In the genomic region with DNA sequence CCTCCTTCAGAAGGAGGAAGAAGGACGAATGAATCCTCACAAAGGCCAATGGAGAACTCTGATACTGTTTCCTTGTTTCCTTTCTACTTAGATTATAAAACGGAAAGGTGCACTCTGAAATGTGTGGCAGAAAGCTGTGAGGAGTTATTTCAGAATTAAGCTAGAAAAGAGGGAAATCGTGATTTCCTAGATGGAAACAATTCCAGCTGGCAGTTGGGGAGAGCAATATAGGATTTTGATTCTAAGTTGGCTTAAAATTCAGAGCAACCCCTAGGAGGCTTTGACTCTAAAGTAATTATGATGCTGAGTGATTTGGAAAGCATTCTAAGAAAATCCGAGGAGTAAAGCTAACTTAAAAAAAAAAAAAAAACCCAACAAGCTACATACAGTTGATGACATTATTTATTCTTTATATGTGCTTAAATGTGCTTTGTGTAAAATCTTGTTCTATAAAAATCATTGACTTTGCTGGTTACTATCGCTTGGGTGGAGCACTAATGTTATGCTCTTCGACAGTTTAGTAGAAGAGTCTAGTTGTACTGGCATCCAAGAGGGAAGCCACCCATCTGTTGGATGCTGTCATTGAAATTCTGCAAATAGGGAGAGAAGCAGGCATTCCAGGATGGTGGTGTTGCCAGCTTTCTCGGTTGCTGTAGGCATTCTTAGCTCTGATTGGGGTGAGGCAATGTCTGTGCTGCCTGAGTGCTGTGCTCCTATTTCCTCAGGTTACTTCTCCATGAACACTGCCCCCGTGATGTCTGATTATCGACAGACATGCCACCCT, we compare ENCODE assay signal across 16 mouse cellular contexts.
DNase-seq lines count a peak whose midpoint lies in the region; ATAC-seq and TF ChIP-seq lines count a peak whose summit lies in the region.
"Had no signal": no experiment of that assay in that cellular context is flagged by ENCODE, and none has a peak within 500 bp of the region (broad histone marks: within the 10 kb centered on the region; RNA-seq: fewer than 3 reads in every experiment).

No protein-coding gene starts in this region.

- WGBS in forebrain, postnatal 0 days, result 67% methylated on average over 9 of the region's 9 CpGs

- peak; percentile 9 to 25 for DNase-seq in left cerebral cortex, adult 18-20 months (ENCODE audit: low spot score in 2 of 2)
- DNase-seq in left cerebral cortex, adult 11 months (ENCODE audit: low spot score), result no peak
- peak; percentile 76 for DNase-seq in forebrain, postnatal 0 days
- DNase-seq in layer of hippocampus, adult 2 months (ENCODE audit: low spot score in 2 of 2), result peak; percentile 38 to 43
- peak; percentile 26 for DNase-seq in right cerebral cortex, postnatal 25 days
- no peak for DNase-seq in gastrocnemius, adult 8-10 months (ENCODE audit: low spot score in 2 of 2)
- no peak for DNase-seq in heart, adult 9 months (ENCODE audit: low spot score in 2 of 2)
- DNase-seq: cerebellum, adult 18-20 months; embryo, embryonic 11 days; gastrocnemius, postnatal 36 days; kidney, adult 18-20 months; kidney, postnatal 36 days; lung, adult 2 months had no signal

- peak; percentile 96 for ATAC-seq in forebrain, postnatal 0 days

- no peaks in the 10 kb centered on the region for H3K27me3 ChIP-seq in forebrain, postnatal 0 days (ENCODE audit: insufficient read depth, low read length)
- H3K27me3 ChIP-seq: neural tube, embryonic 13.5 days had no signal

- no peaks in the 10 kb centered on the region for H3K36me3 ChIP-seq in forebrain, postnatal 0 days (ENCODE audit: insufficient read depth)
- H3K36me3 ChIP-seq: neural tube, embryonic 13.5 days had no signal

- no peak overlapping the region for H3K27ac ChIP-seq in forebrain, postnatal 0 days (ENCODE audit: low read depth, low read length)
- no peak overlapping the region for H3K27ac ChIP-seq in layer of hippocampus, adult 2 months
- H3K27ac ChIP-seq: hindbrain, embryonic 14.5 days; macrophage; neural tube, embryonic 13.5 days had no signal

- TF ChIP-seq CTCF in forebrain, postnatal 0 days (IDR thresholded peaks at IDR 0.05; ENCODE audit: low read depth), result no peak
- TF ChIP-seq CTCF in layer of hippocampus, adult 2 months (conservative IDR thresholded peaks at IDR 0.05), result no peak

- no peak overlapping the region for H3K9ac ChIP-seq in forebrain, postnatal 0 days
- H3K9ac ChIP-seq: hindbrain, embryonic 14.5 days; neural tube, embryonic 13.5 days had no signal

- no peak overlapping the region for H3K4me3 ChIP-seq in forebrain, postnatal 0 days (ENCODE audit: low read depth, low read length)
- H3K4me3 ChIP-seq in layer of hippocampus, adult 2 months, result no peak overlapping the region
- H3K4me3 ChIP-seq: neural tube, embryonic 13.5 days had no signal

- H3K9me3 ChIP-seq in forebrain, postnatal 0 days (ENCODE audit: low read length), result no peaks in the 10 kb centered on the region
- H3K9me3 ChIP-seq: neural tube, embryonic 13.5 days had no signal

- H3K4me2 ChIP-seq in forebrain, postnatal 0 days (ENCODE audit: low read depth), result no peak overlapping the region
- H3K4me2 ChIP-seq: hindbrain, embryonic 14.5 days; neural tube, embryonic 13.5 days had no signal

- no peaks in the 10 kb centered on the region for H3K4me1 ChIP-seq in forebrain, postnatal 0 days (ENCODE audit: insufficient read depth)
- H3K4me1 ChIP-seq: neural tube, embryonic 13.5 days had no signal

Comparison
In these comparisons a context has a peak if more than half of its experiments do, and no peak if none do; other contexts are left out.
1. DNase-seq: peak in left cerebral cortex, adult 18-20 months (2 of 2), forebrain, postnatal 0 days (single experiment), layer of hippocampus, adult 2 months (2 of 2) and right cerebral cortex, postnatal 25 days (single experiment); none in left cerebral cortex, adult 11 months (single experiment), gastrocnemius, adult 8-10 months (0 of 2) and heart, adult 9 months (0 of 2).